Mouse (Mus musculus) pancreas, adult 10 weeks (tissue): ENCODE data around the gene Gm10665. TPM values are rescaled to one million over a fixed set of nuclear protein-coding genes. Genes with fewer than 3 reads are reported as not detected.

Source experiments
- polyA plus RNA-seq: library from polyadenylated mRNA; stranded (reverse); fragments of 350-450 nt; fragmentation: Illumina TruSeq; extraction: RNeasy Lipid Tissue Mini Kit (QIAGEN cat#74804); gene quantifications from one replicate; pipeline ENCODE4 v1.2.3, GENCODE M21; 2015; ENCODE audit warnings: low read depth, low replicate concordance; ENCODE audit not compliant: insufficient read depth

The Gm10665 gene
- not detected for polyA plus RNA-seq

DNA sequence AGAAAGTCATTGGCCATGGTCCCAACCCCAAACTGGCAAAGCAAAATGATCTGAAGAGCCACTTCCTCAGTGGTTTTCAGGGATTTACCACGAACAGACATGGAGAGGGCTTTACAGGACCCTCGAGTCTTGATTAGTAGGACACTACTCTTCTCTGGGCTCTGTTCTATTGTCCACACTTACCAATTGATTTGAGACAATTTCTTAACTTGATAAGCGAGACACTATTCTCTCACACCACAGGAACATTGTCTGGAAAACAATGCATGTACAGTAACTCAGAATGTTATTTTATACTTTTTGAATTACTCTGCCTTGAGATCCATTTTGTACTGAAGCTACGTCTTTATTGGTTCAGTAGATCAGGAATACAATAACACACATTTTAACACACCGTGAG, at the start of gene Gm10665:
Gene Gm10665 (minus strand): TSS at position 101 of the 400 bp plus-strand sequence.

GRCm38 (mm10) chr7:22499578-22499977, 35.7 kb upstream of the Gm10665 start, which contains the start of gene Vmn1r151:
Vmn1r151 (minus strand) TSS chr7:22499678.

DNA sequence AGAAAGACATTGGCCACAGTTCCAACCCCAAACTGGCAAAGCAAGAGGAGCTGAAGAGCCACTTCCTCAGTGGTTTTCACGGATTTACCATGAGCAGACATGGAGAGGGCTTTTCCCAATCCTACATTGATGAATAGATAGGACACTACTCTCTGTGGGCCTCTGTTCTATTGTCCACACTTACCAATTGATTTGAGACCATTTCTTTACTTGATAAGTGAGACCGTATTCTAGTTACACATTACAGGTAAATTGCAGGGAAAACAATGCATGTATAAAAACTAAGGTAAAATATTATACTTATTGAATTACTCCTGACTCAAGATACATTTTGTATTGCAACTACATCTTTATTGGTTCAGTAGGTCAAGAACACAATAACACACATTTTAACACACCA, 25.7 kb downstream of the Gm10665 start, which contains the start of gene Vmn1r149:
Gene Vmn1r149 (minus strand): TSS at position 101 of the 400 bp plus-strand sequence.

GRCm38 (mm10) chr7:22413283-22413682, 50.6 kb downstream of the Gm10665 start, which contains the start of gene Vmn1r148:
Vmn1r148 (plus strand) TSS chr7:22413583.

Other genes with a start within 250 kb of the Gm10665 start
- gene Gm8453, start 234.6 kb downstream of the Gm10665 start, polyA plus RNA-seq, result not detected
- not detected for gene Gm4187, start 134.4 kb downstream of the Gm10665 start, polyA plus RNA-seq
- not detected for gene Gm8660, start 93.0 kb downstream of the Gm10665 start, polyA plus RNA-seq
- not detected for gene Vmn1r148, start 50.5 kb downstream of the Gm10665 start, polyA plus RNA-seq
- not detected for gene Vmn1r149, start 25.8 kb downstream of the Gm10665 start, polyA plus RNA-seq
- gene Vmn1r151, start 35.6 kb upstream of the Gm10665 start, polyA plus RNA-seq, result not detected
- gene Vmn1r152, start 58.9 kb upstream of the Gm10665 start, polyA plus RNA-seq, result not detected
- gene Gm8677, start 70.8 kb upstream of the Gm10665 start, polyA plus RNA-seq, result not detected
- not detected for gene Gm4201, start 101.3 kb upstream of the Gm10665 start, polyA plus RNA-seq
- not detected for gene Gm4565, start 124.1 kb upstream of the Gm10665 start, polyA plus RNA-seq
- not detected for gene Vmn1r155, start 193.9 kb upstream of the Gm10665 start, polyA plus RNA-seq
- not detected for gene Gm8693, start 228.2 kb upstream of the Gm10665 start, polyA plus RNA-seq